Mouse (Mus musculus): ENCODE results near the gene Themis.
A peak's percentile ranks its signal among the peaks of the same experiment; 100 is the strongest.

DNA sequence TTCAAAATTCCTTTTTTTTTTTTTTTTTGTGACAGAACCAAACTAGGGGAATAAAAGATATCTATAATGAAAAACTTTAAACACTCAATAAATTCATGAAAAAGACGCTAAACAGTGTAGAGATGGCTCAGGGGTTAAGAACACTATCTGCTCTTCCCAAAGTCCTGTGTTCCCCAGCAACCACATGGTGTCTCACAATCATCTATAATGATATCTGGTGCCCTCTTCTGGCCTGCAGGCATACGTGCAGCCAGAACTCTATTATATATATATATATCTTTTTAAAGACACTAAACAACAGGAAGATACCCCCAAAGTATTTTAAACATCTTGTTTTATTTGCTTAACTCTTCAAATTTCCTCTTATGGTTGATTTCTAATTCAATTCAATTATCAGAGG, 62.0 kb downstream of the Themis start:
- peak; percentile 45; the same call in 1 of the 2 replicates for TF ChIP-seq CTCF (IDR thresholded peaks at IDR 0.05; ENCODE audit: borderline replicate concordance, insufficient read depth, low read depth, low read length)
- TF ChIP-seq POLR2A (IDR thresholded peaks at IDR 0.05; ENCODE audit: borderline replicate concordance, insufficient read depth, low read length): no peak
